Mouse (Mus musculus) retina, postnatal 7 days (tissue): ENCODE results near the gene Rnf227.

Experiments
- DNase-seq: peaks from one replicate; pipeline ENCODE4 v3.0.0-alpha.2; 2012; ENCODE audit warnings: low read depth, low spot score

Rnf227 gene

GRCm38 (mm10) chr11:69371601-69372000, 31.3 kb downstream of the Rnf227 start:
- DNase-seq = no peak

- DNase-seq = no peak
Measured at GRCm38 (mm10) chr11:69372056-69372779, 32.0 kb downstream of the Rnf227 start.

GRCm38 (mm10) chr11:69372780-69373170, 32.5 kb downstream of the Rnf227 start:
- no peak for DNase-seq

GRCm38 (mm10) chr11:69373223-69373965, 33.1 kb downstream of the Rnf227 start:
- DNase-seq = no peak

GRCm38 (mm10) chr11:69375646-69376045, 35.4 kb downstream of the Rnf227 start:
- no peak for DNase-seq

GRCm38 (mm10) chr11:69377766-69378165, 37.5 kb downstream of the Rnf227 start:
- DNase-seq = no peak

- no peak for DNase-seq
Measured at GRCm38 (mm10) chr11:69379600-69379999, 39.3 kb downstream of the Rnf227 start.

- DNase-seq = no peak
Measured at GRCm38 (mm10) chr11:69381356-69381755, 41.1 kb downstream of the Rnf227 start.

GRCm38 (mm10) chr11:69382478-69383105, 42.3 kb downstream of the Rnf227 start:
- DNase-seq = no peak

- DNase-seq = no peak
Measured at GRCm38 (mm10) chr11:69384979-69385378, 44.7 kb downstream of the Rnf227 start.

- DNase-seq = no peak
Measured at GRCm38 (mm10) chr11:69386758-69387157, 46.5 kb downstream of the Rnf227 start.

- DNase-seq = no peak
Measured at GRCm38 (mm10) chr11:69388680-69389079, 48.4 kb downstream of the Rnf227 start.

- no peak for DNase-seq
Measured at GRCm38 (mm10) chr11:69389531-69390399, 49.5 kb downstream of the Rnf227 start.

- DNase-seq = peak; percentile 71
Measured at GRCm38 (mm10) chr11:69390400-69391034, 50.3 kb downstream of the Rnf227 start.
